Mouse (Mus musculus) gastrocnemius, adult 18-20 months (tissue): ENCODE data around the gene Nrip3. TPM values are rescaled to one million over a fixed set of nuclear protein-coding genes. Genes with fewer than 3 reads are reported as not detected.
A peak's percentile ranks its signal among the peaks of the same experiment; 100 is the strongest.

Experiments used
- DNase-seq: peaks from one replicate; pipeline ENCODE4 v3.0.0; 2021; ENCODE audit warnings: low spot score
- long read RNA-seq, 2 experiments: library from polyadenylated mRNA; stranded (forward); transcript quantifications; one replicate each; pipeline ENCODE4 v2.0.0; 2021
- total RNA-seq, 2 experiments: library from RNA; stranded (reverse); gene quantifications; 2 replicates each; pipeline ENCODE4 v1.2.3; 2021

Nrip3 gene
- total RNA-seq: under 1 TPM; 0.09 to 0.31 TPM
- long read RNA-seq, experiment 1: 0 reads
- long read RNA-seq, experiment 2: 0 reads

DNA sequence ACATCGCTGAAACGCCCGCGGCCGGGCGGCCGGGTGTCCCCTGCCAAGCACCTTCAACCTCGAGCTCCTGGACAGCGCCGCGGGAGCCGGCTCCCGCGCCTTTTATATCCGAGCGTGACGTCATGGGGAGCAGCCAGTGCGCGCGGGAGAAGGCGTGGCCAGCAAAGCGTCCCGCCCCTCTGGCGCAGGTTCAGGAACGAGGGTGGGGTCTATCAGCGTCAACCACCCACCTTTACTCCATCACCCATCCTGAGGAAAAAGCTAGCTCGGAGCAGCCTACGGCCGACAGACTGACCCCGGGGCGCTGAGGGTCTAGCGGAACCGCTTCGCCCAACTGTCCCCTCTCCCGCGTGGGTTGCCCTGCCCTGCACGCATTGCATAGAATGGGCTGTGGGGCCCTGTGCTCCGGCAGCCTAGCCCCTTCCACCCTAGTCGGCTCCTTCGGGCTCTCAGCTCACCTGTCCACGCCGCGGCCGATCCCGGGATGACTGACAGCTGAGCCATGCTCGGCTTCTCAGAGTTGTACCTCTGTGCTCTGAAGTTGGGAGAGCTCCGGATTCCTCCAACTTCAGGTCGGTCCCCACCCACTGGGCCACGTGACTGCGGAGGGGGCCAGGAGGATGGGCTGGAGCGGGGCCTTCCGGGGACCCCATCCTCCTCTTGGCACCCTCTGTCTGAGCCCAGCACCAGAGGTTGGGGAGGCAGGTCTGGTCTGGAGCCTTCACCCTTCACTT is at the start of gene Nrip3:
Nrip3 (minus strand) TSS at position 556 of the 734 bp plus-strand sequence.
- peak; percentile 51 for DNase-seq

DNA sequence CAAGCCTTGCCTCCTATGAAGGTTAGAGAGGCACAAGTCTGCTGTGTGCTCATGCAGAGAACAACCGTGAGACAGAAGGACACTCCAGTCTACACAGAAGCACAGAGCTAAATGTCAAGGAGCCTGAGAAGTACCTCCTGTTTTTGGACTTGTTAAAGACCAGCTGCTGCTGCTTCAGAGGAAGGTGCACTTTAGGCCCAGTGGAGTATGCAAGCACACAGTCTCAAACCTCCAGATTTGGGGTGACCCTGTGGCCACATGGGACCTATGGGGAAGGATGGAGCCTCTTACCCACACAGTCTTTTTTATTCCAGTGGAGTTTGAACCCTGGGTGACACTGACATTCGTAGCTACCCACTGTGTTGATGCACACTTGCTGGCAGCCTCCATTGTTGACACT is 49.6 kb upstream of the Nrip3 start:
- DNase-seq: no peak

DNA sequence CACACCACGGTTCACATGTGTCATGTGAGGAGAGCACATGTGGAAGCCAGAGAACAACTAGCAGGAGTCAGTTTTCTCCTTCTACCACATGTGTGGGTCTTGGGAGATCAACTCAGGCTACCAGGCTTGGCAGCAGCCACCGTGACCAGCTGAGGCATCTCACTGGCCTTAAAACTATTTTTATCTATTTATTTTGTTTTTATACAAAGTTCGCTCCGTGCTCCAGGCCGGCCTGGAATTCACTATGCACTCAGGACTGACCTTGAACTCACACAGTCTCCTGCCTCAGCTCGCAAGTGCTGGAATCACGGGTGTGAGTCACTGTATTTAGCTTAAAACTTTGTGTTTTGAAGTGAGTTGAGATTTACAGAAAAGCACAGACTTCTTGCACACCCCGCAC is 45.1 kb upstream of the Nrip3 start:
- DNase-seq: no peak

DNA sequence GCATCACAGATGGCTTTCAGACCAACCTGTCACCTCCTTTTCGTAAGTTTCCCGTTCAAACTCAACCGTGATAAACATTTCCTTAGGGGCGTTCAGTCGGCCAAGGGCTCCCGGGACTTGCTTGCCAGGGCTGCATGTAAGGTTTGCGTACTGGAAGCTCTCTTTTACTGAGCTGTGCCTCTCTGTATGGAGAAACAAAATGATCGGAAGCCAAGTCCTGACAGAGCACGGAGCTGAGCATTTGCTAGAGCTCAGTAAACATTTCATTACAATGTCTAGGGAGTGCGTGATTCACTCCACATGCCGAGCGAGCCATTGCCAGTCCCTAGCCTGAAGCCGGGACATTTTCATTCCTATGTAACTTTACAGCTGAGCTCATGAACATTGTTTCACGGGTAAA is 43.5 kb upstream of the Nrip3 start:
- no peak for DNase-seq

DNA sequence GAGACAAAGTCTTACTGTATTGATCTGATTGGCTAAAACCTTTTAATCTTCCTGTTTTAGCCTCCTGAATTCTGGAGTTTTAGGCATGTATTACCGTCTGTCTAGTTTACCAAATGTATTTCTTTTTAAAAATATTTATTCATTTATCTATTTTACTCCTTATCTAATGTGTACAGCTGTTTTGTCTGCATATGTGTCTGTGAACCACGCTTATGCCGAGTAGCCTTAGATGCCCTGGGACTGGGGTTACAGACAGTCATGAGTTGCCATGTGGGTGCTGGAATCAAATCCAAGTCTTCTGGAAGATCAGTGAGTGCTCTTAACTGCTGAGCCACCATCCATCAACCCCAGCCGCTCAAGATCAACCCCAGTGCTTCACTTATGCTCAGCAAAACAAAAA is 36.8 kb upstream of the Nrip3 start:
- DNase-seq: no peak

DNA sequence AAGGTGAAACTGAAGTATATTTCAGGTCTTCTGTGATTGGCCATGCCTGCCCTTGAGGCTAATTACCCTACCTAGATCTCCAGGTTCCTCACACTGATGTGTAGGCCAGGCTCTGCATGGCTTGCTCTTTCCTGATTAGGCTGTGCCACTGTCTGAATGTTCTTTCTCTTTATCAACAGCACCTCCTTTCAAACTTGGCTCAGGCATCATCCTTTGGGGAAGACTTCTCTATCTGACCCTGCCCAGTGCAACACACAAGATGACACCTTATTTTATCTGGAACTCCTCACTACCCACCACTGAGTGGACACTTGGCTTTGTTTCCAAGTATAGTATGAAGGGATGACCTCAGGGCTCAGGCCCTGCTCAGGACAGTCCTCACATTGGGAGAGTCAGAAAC is 36.1 kb upstream of the Nrip3 start:
- DNase-seq: no peak

DNA sequence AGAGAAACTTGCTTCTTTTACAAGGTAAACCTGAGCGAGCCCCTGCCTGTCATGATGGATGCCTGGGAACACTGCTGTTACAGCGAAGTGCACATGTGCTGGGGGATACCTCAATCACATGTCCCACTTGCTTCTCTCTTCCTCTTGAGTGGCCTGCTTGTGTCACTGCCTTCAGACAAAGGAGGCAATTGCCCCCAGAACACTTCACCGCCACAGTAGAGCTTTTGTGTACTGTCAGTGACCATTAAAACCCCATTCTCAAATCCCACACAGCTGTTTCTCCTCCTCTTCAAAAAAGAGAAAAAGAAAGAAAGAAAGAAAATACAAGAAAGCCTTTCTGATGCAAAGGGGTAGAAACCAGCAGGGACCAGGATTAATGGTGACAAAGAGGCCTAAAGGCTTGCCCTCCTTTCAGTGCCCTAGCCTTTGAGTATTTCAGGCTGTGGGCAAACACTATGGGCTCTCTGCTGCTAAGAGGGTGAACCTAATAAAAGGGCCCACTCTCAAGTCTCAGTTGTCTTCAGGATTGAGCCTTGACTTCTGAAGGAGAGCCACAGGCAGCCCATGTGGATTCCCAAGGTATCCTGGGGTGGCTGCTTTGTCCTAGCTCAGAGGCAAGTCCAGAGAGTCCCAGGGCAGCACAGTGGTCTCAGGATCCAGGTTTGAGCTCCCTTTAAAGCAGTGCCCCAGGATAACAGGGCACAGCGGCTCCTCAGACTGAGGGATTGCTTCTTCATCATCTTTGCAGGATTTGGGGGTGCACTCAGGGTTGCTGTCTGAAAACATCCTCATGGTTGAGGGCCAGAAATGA is 31.7 kb upstream of the Nrip3 start:
- no peak for DNase-seq

DNA sequence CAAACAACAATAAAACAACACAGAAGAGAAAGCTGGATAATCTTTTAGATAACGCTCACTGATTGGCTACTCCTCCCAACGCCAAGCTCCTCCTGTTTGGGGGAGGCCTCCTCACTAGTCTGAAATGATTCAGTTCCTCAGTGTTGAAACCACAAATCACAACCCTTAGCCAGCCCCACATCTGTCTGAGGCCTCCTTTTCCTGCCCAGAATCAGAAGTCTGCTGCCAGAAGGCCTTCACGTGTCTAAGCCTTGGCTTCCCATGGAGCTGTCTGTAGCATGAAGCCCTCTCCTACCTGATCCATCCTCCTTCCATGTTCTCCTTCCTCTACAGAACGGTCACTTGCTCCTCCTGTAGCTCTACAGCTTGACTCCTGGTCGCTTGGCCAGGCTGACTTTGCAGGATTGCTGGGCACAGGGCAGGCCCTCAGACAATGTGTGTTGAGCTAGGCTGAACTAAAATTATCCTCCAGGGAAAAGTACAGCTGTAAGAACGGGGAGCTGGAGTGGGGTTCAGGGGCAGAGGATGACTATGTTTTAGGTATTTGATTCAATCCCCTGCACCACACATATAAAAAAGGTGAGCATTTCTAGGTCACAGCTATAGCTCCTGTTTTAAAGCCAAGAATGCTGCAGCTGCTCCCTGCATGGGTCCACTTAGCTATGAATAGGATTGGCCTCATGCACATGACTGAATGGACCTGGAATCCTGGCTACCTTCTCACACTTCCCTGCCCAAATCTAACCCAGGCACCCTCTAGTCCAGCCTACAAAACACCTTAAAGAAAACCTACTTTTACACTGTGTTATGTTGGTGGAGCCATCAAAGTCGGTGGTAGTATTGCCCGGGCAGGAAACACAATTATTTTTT is 26.0 kb upstream of the Nrip3 start:
- DNase-seq: no peak

DNA sequence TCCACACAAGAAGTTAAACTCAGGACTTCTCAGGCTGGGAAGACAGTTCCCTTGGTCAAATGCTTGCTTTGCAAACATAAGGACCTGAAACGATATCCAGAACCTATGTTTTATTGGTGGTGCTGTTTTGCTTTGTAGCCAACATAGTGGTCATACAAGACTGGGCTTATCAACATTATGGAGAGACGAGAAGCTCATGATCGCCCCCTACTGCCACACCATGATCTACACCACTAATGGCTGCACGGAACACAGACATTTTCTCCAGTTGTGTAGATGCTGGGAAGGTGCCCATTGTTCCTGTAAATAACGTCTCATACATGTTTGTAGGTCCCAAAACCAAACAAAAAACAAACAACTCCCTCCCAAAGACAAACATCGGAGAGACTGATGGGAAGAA is 23.0 kb upstream of the Nrip3 start:
- DNase-seq: no peak

DNA sequence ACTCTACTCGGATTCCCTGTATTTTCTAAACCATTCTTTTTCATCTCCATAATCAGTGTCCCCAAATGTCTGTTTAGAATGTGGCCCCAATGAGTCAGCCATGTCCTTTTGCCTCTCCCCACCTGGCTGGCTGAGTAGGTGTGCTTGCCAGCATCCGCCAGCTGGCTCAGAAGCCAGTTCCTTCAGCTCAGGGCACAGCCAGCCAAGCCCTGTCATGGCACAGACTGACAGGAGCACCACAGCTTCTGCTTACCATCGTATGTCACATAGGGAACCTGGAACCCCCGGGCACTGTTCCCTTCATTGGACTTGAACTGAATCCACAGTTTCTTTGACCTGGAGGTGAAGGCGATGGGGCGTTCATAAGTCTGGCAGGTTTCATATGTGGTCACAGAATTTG is 22.5 kb upstream of the Nrip3 start:
- DNase-seq: peak; percentile 12

DNA sequence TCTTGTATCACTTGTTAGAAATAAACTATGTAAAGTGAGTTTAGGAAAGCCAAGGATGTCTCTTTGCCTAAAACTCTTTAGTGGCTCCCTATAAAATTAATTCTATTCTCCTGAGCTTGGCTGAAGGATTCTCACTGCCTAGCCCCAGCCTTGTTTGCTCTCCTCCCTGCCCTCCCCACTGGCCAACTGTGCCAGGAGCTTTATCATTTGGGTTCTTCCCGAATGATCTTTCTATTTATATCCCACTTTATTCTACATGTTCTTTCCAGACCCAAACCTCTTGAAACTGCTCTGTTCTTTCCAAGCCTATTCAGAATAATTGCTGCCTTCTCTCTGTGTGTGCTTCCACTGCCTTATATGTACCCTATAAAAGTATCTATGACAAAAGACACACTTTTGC is 21.7 kb upstream of the Nrip3 start:
- no peak for DNase-seq

DNA sequence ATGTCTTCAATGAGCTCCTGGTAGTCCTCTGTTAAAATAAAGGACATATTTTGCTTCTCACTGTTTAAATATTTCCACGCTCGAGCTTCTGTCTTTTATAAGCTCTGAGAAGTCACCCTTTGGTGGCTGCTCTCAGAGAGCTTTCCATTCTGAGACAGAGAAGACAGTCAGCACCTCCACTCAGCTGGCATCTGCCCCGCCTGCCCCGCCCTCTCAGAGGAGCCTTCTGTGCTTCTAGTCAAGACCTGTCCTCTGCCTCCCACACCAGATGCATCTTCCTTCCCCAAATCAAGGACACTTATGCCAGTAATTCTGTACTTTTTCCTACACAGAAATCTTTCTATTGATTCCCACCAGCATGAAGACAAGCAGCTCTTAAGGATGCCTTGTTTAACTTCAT is 18.8 kb upstream of the Nrip3 start:
- DNase-seq: no peak

DNA sequence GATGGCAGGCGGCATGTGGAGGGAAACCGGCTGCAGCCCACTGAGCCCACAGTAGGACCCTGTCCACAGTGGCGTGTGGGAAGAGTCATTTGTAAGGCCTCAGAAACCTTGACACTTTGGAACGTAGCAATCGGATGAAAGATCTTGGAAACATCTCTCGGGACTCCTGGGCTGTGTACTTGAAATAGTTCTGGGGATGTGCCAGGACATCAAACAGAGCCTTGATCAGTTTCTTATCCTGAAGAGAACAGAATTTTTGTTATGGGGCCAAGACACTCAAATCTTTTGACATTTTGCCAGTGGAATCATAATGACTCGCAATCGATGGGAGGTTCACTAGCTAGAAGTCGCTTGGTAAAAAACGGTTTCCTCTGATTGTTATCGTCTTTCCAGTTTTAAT is 17.3 kb upstream of the Nrip3 start:
- no peak for DNase-seq

DNA sequence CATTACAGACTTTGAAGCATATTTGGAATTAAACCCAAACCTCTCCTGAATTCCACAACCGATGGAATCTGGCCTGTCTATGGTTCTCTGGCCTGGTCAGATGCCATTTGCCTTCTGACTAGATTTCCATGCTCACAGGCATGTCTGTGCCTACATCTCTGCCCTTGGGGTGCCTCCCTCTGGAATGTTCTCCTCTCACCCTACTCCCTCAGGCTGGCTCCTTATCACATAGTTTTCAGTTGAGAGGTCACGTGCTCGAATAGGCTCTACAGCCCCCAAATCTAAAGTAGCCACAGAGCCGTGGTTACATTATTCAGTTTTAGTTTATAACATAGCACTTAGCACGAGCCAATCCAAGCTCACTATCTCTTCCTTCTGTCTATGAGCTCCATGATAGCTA is 13.7 kb upstream of the Nrip3 start:
- no peak for DNase-seq

DNA sequence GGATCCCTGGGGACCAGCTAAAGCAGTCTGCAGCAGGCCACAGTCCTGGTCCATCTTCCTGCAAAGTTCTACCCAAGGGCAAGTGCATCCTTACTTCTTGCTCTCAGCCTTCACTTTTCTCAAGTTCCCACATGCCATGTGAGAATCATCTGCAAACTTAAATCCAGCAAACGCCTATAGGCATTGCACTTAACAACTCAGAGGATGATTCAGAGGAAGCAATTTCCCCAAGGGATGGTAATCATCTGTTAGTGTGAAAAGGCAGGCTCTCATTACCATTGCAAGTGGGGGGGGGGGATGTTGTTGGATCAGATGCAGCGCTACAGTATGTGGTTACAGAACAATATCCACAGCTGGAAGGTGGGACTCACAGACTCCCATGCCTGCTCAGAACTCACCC is 12.7 kb upstream of the Nrip3 start:
- no peak for DNase-seq

DNA sequence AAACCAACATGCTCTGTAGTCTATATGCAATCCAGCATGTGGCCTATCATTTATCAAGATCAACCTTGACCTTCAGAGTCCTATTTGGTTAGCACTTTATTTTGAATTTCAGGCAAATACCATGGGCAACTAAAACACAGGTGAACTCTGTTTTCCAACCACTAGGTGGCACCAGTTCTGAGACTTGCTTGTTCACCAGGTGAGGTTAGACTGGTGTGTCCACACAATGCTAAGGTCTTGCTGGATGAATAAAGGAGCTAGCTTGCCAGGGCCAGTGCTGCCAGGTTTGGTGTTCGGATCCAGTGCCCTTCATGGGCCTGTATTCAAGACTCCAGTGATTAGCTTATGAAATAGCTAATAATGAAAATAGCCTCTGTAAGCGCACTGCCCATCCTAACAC is 10.9 kb upstream of the Nrip3 start:
- peak; percentile 58 for DNase-seq

DNA sequence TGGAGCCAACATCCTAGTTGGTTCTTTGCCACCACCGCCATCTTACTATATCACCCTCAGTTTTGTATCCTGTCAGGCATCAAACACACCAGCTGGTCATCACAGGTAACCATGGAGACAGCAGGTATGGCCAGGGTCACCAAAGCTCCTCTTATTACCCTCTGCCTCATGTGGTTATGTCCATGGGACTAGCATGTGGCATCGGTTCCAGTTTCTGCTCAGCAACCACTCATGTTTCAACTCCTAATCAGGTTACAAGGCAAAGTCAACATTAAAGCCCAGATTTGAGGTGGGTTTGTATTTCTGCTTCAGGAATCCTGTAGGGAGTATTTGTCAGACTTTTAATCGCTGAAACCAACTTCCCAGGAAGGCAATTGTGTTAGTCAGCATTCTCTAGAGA is 9.0 kb upstream of the Nrip3 start:
- DNase-seq: no peak

DNA sequence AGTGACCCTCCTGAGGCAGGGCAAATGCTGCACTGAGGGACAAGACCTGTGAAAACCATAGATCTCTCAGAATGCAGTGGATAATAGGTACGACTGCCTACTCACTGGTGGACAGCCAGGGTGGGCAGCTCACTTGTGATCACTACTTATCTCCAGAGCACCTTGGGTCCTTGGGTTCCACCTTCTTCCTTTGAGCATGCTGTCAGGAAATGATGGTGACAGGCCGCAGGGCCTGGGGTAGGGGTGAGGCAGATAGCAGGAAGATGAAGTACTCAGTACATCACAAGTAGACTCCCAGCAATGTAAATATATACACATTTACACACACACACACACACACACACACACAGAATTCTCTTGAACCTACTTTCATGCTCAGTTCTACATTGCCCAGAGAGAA is 6.0 kb upstream of the Nrip3 start:
- DNase-seq: no peak

DNA sequence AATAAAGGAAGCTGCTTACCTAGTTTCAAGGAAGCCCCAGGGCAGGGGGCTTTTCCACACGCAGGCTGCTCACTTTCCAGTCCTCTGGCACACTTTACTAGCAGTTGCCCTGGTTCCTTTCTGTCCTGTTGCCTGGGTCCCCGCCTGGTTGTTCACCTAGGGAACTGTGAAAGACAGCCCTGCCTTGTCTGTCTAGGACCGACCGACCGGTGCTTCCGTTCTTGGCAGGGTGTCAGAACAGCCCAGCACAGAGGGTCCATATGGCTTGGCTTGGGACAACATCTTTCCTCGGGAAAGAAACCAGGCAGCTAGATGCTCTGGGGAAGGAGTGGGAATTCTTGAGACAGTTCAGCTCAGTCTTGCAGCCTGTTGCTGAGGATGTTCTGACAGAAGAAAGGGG is 1.5 kb upstream of the Nrip3 start:
- DNase-seq: no peak

DNA sequence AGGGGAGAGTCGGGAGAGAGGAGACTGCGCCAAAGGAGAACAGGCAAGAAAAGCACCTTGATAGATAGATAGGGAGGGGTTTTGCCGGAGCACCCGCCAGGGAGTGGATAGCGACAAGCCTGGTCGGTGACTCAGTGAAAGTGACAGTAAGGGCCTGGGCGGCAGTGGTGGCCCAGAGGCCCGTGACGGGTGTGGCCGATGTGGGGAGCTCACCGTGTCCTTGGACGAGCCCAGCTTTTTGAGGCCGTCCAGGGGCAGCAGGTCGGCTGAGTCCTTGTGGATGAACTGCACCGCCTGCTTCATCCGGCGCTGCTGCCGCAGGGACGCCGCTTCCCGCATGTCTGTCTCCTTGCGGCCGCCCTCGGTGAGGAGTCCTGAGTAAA is 747 bp downstream of the Nrip3 start:
- no peak for DNase-seq

DNA sequence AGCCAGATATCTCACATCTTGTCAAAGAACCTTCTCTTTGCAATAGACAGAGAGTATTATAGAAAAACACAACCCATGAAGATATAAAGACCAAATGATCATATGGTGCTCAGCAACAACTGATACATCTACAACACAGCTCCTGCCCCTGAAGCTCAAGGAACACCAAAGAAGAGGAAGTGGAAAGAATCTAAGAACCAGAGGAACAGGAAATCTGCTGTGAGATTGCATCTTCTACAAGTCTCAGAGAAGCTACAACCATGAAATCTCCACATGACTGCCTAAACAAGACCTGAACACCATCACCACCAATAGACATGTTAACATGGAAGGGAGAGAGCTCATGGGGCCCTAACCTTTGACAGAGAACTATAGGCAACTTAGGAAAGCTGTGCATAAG is 9.6 kb downstream of the Nrip3 start:
- no peak for DNase-seq

DNA sequence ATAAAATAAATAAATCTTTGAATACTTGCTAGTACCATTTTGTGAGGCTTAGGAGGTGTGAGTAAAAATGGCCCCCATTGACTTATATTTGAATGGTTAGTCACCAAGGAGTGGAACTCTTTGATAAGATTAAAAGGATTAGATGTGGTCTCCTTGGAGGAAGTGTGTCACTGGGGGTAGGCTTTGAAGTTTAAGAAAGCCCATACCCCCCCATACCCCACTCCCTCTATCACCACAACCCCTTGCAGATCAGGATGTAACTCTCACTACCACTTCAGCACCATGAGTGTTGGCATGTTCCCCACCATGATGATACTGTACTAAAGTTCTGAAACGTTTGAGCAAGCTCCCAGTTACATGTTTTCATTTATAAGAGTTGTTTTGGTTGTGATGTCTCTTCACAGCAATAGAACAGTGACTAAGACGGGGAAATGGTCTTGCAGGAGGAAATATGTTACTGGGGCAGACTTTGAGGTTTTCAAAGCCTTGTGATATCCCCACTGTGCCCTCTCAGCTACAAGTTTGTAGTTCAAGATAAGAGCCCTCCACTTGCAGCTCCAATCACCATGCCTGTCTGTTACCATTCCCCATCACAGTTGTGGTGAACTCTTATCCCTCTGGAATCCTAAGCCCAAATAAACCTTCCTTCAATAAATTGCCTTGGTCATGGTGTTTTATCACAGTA is 13.0 kb downstream of the Nrip3 start:
- no peak for DNase-seq
